Mouse (Mus musculus): Measurements from ENCODE around the gene Atg9a. TPM values are rescaled to one million over a fixed set of nuclear protein-coding genes. Genes with fewer than 3 reads are reported as not detected.

Atg9a gene
- total RNA-seq (2023), result 10 to 100 TPM; 36.3 to 39.0 TPM

GRCm38 (mm10) chr1:75191622-75192402 lies at the start of gene Atg9a, which contains the start of gene Ankzf1:
Atg9a (minus strand) TSS chr1:75192196.
Ankzf1 (plus strand) TSS chr1:75192151.

GRCm38 (mm10) chr1:75236117-75237050 lies 44.4 kb upstream of the Atg9a start, which contains the start of gene Dnajb2:
Dnajb2 (plus strand) TSS chr1:75236406.

GRCm38 (mm10) chr1:75231664-75232152 lies 39.7 kb upstream of the Atg9a start, which contains the start of gene A630095N17Rik:
A630095N17Rik (minus strand) TSS chr1:75232102.

GRCm38 (mm10) chr1:75219531-75219930 lies 27.5 kb upstream of the Atg9a start, which contains the start of gene Tuba4a:
Tuba4a (minus strand) TSS chr1:75219865.

DNA sequence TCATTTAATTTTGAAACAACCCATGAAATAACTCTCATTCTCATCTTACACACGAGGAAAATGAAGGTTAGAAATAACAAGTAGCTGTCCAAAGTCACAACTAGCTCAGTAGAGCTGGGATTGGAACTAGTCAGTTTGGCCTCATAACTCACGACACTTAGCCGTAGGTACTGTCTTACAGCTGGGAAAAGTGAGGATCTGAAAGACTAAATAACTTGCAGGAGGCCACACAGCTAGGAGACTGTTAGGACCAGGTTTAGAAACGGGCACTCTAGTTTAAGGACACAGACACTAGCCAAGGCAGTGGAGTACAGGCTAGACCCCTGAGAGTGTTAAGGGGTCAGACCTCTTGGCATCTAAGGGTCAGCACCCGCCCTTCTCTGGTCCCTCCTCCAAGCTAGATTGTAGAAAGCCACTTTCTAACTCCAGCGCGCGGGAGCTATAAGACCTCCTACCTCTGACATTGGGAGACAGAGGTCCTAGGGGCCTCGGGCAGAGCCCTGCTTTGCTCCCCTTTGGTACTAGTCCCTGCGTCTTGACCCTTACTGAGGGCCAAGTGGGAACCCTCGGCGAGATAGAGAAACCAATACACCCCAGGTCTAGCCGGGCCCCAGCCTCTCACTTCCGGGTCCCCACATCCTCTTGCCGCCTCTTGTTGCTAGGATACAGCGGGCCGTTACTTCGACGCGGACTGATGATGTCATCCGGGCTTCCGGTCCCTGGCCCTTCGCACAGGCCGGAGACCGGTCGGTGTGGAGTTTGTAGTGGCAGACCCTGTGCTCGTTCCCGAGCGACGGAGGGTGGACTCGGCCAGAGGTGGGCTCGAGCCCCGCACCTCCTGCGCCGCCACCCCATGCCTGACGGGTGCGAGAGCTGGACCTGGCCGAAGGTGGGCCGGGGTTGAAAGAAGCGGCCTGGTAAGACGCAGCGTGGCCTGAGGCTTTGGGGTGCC lies 18.4 kb upstream of the Atg9a start, which contains the start of the genes Glb1l and Stk16:
Gene Glb1l (minus strand): TSS at position 678 of the 952 bp plus-strand sequence.
Gene Stk16 (plus strand): TSS at position 703 of the 952 bp plus-strand sequence.

DNA sequence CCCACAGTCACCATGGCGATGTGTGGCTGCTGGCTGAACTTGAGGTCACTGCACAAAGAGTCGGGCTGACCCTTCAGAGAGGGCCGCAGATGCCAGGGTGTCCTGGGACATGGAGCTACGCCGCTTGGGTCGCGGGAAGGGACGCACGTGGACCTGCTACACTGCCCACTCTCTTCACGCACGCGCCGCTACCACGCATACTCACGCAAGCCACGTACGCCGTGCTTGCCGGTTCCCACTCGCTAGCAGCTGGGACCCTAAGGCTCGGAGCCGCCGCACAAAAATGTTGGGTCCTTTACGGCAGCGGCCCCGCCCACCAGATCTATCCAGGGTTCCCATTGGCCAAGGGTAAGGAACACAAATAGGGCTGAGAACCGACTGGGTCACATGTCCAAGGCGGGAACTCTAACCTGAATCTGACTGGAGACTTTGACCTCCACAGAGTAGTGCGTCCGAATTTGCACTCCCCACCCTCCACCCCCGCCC lies 11.8 kb downstream of the Atg9a start, which contains the start of gene Abcb6:
Gene Abcb6 (minus strand): TSS at position 288 of the 486 bp plus-strand sequence.

GRCm38 (mm10) chr1:75168472-75169464 lies 23.2 kb downstream of the Atg9a start, which contains the start of gene Zfand2b:
Zfand2b (plus strand) TSS chr1:75168646.

DNA sequence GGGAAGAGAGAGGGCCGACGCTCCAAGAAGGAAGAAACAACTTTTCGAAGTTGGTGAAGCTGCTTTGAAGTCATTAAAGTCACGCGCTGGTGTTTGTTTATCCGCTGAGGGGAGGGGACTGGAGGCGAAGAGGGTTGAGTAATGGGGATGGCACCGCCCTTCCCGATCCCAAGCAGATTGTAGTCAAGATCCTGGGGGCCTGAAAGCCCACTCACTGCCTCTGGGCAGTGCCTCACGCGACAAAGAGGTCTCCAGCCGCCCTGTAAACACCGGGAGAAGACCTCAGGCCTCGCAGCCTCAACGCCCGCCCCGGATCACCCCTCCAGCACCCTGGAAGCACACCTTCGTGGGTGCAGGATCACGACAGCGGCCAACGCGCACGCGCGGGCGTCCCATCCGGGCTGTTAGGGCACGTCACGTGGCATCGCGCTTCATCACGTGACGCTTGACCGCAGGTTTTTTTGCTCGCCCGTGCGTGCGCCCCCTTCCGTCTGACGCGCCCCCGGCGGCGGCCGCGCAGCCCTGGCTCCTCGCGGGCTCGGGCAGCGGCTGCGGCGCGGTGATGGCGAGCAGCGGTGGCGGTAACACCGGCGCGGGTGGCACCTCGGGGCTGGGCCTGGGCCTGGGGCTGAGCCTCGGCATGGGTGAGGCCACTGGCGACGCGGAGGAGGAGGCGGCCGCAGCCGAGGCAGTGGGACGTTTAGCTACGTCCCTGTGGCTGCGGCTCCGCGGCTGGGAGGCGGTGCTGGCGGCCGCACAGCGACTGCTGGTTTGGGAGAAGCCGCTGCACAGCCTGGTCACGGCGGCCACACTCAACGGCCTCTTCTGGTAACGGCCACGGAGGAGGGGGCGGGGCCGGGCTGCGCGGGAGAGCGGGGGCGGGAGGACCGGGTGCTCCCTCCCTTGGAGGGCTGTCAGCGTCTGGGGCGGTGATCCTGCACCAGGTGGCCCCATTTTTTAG lies 49.4 kb downstream of the Atg9a start, which contains the start of the genes Cnppd1 and Retreg2:
Gene Cnppd1 (minus strand): TSS at position 411 of the 961 bp plus-strand sequence.
Gene Retreg2 (plus strand): TSS at position 478 of the 961 bp plus-strand sequence.

GRCm38 (mm10) chr1:75133421-75134207 lies 58.4 kb downstream of the Atg9a start, which contains the start of gene Slc23a3:
Slc23a3 (minus strand) TSS chr1:75133890.

Other genes starting within 250 kb of the Atg9a start
- gene Ihh, start 240.5 kb downstream of the Atg9a start, total RNA-seq (2023), result under 1 TPM; 0.59 to 0.64 TPM
- 1 to 10 TPM; 3.6 to 4.3 TPM for gene Nhej1, start 67.0 kb downstream of the Atg9a start, total RNA-seq (2023)
- 1 to 10 TPM; 3.7 to 6.2 TPM for gene Slc23a3, start 58.3 kb downstream of the Atg9a start, total RNA-seq (2023)
- 100 to 1,000 TPM; 118 to 134 TPM for gene Cnppd1, start 49.5 kb downstream of the Atg9a start, total RNA-seq (2023)
- 10 to 100 TPM; 85.6 to 90.8 TPM for gene Retreg2, start 49.4 kb downstream of the Atg9a start, total RNA-seq (2023)
- 10 to 100 TPM; 43.9 to 45.9 TPM for gene Zfand2b, start 23.6 kb downstream of the Atg9a start, total RNA-seq (2023)
- gene Abcb6, start 11.8 kb downstream of the Atg9a start, total RNA-seq (2023), result 1 to 10 TPM; 3.3 to 4.0 TPM
- gene Ankzf1, start within 50 bp of the Atg9a start, total RNA-seq (2023), result 10 to 100 TPM; 27.4 to 33.6 TPM
- 10 to 100 TPM in 1 of 2 experiments, 1 to 10 TPM in 1; 5.7 to 10.9 TPM for gene Glb1l, start 18.6 kb upstream of the Atg9a start, total RNA-seq (2023)
- gene Stk16, start 18.6 kb upstream of the Atg9a start, total RNA-seq (2023), result 10 to 100 TPM; 83.1 to 89.6 TPM
- 100 to 1,000 TPM; 198 to 206 TPM for gene Tuba4a, start 27.7 kb upstream of the Atg9a start, total RNA-seq (2023)
- not detected for gene A630095N17Rik, start 39.9 kb upstream of the Atg9a start, total RNA-seq (2023)
- gene Dnajb2, start 44.2 kb upstream of the Atg9a start, total RNA-seq (2023), result 10 to 100 TPM; 39.4 to 43.1 TPM
- gene Ptprn, start 72.3 kb upstream of the Atg9a start, total RNA-seq (2023), result under 1 TPM; 0.27 to 0.55 TPM
- gene Resp18, start 86.2 kb upstream of the Atg9a start, total RNA-seq (2023), result not detected
- 10 to 100 TPM; 47.0 to 47.1 TPM for gene Dnpep, start 125.8 kb upstream of the Atg9a start, total RNA-seq (2023)
- gene Des, start 168.1 kb upstream of the Atg9a start, total RNA-seq (2023), result not detected
- 1 to 10 TPM in 1 of 2 experiments, under 1 TPM in 1; 0.56 to 2.0 TPM for gene Speg, start 183.1 kb upstream of the Atg9a start, total RNA-seq (2023)
- 10 to 100 TPM; 62.9 to 66.8 TPM for gene Gmppa, start 243.7 kb upstream of the Atg9a start, total RNA-seq (2023)